Mouse (Mus musculus) spleen, adult 2 months (tissue): ENCODE results near the gene Sh2d4b.

ENCODE experiments used
- CTCF ChIP-seq: fragments of 200-500 bp; IDR thresholded peaks from 2 replicates; pipeline ENCODE4 v1.5.1; 2011; ENCODE audit warnings: mild to moderate bottlenecking, inconsistent platforms; ENCODE audit not compliant: insufficient read depth, insufficient read length, insufficient replicate concordance; ENCODE audit errors: extremely low read depth
- POLR2A ChIP-seq: fragments of 200-500 bp; IDR thresholded peaks from 2 replicates; pipeline ENCODE4 v1.6.1; 2011; ENCODE audit warnings: low read depth, low read length, inconsistent platforms

DNA sequence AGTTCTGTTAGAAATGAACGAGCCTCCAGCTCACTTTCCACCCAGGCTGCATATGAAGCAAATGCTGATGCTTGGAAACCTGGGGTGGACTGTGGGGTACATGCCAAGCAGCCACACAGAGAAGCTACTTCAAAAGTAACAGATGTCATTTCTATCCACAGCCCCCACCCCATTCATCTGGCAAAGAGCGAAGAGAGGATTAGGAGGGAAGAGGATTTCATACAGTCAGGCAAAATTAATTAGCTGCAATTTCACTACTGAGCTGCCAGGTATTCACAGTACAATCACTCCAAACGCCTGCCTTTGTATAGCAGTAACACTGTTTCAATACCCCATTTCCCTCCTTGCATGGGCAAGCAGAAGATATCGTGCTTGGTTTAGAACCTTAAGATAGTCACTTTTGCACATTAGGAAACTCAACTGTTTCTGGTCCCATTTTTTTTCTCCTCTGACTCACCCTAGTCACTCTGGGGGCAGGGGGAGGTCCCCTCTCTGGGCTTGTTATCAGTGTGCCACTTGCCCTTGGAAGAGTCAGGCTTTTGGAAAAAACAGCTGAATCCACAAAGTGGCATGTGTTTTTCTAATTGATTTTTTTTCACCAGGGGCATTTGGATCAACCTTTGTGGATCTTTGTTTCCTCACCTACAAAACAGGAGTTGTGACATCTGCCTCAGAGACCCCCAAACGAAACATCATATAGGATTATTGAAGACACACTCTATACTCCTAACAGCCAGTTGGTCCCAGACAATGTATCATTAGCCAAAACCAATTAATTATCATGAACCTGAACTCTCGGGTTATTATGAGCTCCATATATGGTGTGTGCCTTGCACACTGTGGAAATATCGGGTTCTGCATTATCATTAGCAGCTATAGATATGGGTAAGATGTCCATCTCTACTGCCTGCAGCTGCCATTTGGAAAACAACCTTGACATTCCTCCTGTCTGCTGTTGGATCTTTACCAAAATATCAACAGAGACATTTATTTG lies 123.7 kb downstream of the Sh2d4b start:
- TF ChIP-seq POLR2A (no peak), CTCF (no peak)
